Comparison of ENCODE assay signal across 9 mouse cellular contexts in genomic region chr6:51129591-51129990, GRCm38 (mm10).
DNase-seq lines count a peak whose midpoint lies in the region; ATAC-seq lines count a peak whose summit lies in the region.
"Had no signal": no experiment of that assay in that cellular context is flagged by ENCODE, and none has a peak within 500 bp of the region (broad histone marks: within the 10 kb centered on the region; RNA-seq: fewer than 3 reads in every experiment).

No protein-coding gene starts in this region.

- intact Hi-C loops in left cerebral cortex, postnatal 25 days (cut with DNase I): no loop called here

- no peak overlapping the region for H3K27ac ChIP-seq in heart, embryonic 15.5 days
- H3K27ac ChIP-seq in limb, embryonic 11.5 days (replicated peaks; ENCODE audit: low read depth, low read length): 0 out of 2 replicates have a peak overlapping the region, but pooled peaks have one; percentile 40
- H3K27ac ChIP-seq: embryonic facial prominence, embryonic 12.5 days had no signal

- peak overlapping the region; percentile 26 for H3K4me3 ChIP-seq in heart, embryonic 15.5 days
- H3K4me3 ChIP-seq in limb, embryonic 11.5 days (ENCODE audit: low read depth, low read length): no peak overlapping the region
- H3K4me3 ChIP-seq: embryonic facial prominence, embryonic 12.5 days had no signal

- ATAC-seq in heart, embryonic 15.5 days (replicated peaks; ENCODE audit: insufficient number of reproducible peaks, insufficient read depth, low FRiP score, low read depth): no peak
- no peak for ATAC-seq in limb, embryonic 11.5 days (ENCODE audit: insufficient number of reproducible peaks, low FRiP score, low TSS enrichment, low read depth)
- ATAC-seq in megakaryocyte progenitor cell, adult 5-6 weeks (replicated peaks; ENCODE audit: poor library complexity): peak; percentile 98

- DNase-seq in adrenal gland, adult 2 months: peak; percentile 18
- no peak for DNase-seq in adrenal gland, adult 8-10 months
- DNase-seq in limb, embryonic 11.5 days (ENCODE audit: low spot score): peak; percentile 40
- no peak for DNase-seq in cerebellum, adult 18-20 months
- no peak for DNase-seq in cerebellum, postnatal 14 days
- no peak for DNase-seq in left cerebral cortex, postnatal 25 days (ENCODE audit: low spot score in 2 of 2)

- 61% methylated on average over 14 of the region's 14 CpGs for WGBS in heart, embryonic 15.5 days
- 66% methylated on average over 14 of the region's 14 CpGs for WGBS in limb, embryonic 11.5 days

- H3K9ac ChIP-seq in heart, embryonic 15.5 days: no peak overlapping the region
- 0 out of 2 replicates have a peak overlapping the region, but pooled peaks have one; percentile 4 for H3K9ac ChIP-seq in limb, embryonic 11.5 days (ENCODE audit: low read length)
- H3K9ac ChIP-seq: embryonic facial prominence, embryonic 12.5 days had no signal

- no peaks in the 10 kb centered on the region for H3K36me3 ChIP-seq in heart, embryonic 15.5 days
- H3K36me3 ChIP-seq in limb, embryonic 11.5 days (ENCODE audit: control insufficient read depth, insufficient read depth, low read length): no peaks in the 10 kb centered on the region
- H3K36me3 ChIP-seq: embryonic facial prominence, embryonic 12.5 days had no signal

- no peaks in the 10 kb centered on the region for H3K9me3 ChIP-seq in heart, embryonic 15.5 days (replicated peaks)
- no peaks in the 10 kb centered on the region for H3K9me3 ChIP-seq in limb, embryonic 11.5 days (ENCODE audit: control insufficient read depth, low read length)
- H3K9me3 ChIP-seq: embryonic facial prominence, embryonic 12.5 days had no signal

- H3K4me2 ChIP-seq in heart, embryonic 15.5 days: peak overlapping the region; percentile 35
- H3K4me2 ChIP-seq in limb, embryonic 11.5 days (ENCODE audit: low read depth, severe bottlenecking): 0 out of 2 replicates have a peak overlapping the region, but pooled peaks have one; percentile 8
- H3K4me2 ChIP-seq: embryonic facial prominence, embryonic 12.5 days had no signal

- H3K27me3 ChIP-seq in heart, embryonic 15.5 days: no peaks in the 10 kb centered on the region
- H3K27me3 ChIP-seq in limb, embryonic 11.5 days (ENCODE audit: control insufficient read depth, insufficient read depth, low read length): no peaks in the 10 kb centered on the region
- H3K27me3 ChIP-seq: embryonic facial prominence, embryonic 12.5 days had no signal

- no peaks in the 10 kb centered on the region for H3K4me1 ChIP-seq in heart, embryonic 15.5 days (replicated peaks)
- peaks cover 3% of the 10 kb centered on the region; the same call in 1 of the 2 replicates for H3K4me1 ChIP-seq in limb, embryonic 11.5 days (ENCODE audit: control insufficient read depth, insufficient read depth, low read length)
- H3K4me1 ChIP-seq: embryonic facial prominence, embryonic 12.5 days had no signal

Comparison
In these comparisons a context has a peak if more than half of its experiments do, and no peak if none do; other contexts are left out.
1. DNase-seq: peak in adrenal gland, adult 2 months (single experiment) and limb, embryonic 11.5 days (single experiment); none in adrenal gland, adult 8-10 months (single experiment), cerebellum, adult 18-20 months (0 of 2), cerebellum, postnatal 14 days (0 of 2) and left cerebral cortex, postnatal 25 days (0 of 2).